Mouse (Mus musculus): ENCODE data around the gene Tmem229b.
"Not testable (repeated sequence)": the region's sequence is repeated elsewhere in the genome, so short reads cannot be mapped to it uniquely, and the experiment has no call there.

Gene Tmem229b

GRCm38 (mm10) chr12:79007126-79007753 is at the start of gene Tmem229b:
TSS of gene Tmem229b (minus strand) at chr12:79007627.
- DNase-seq (ENCODE audit: low spot score): no peak

GRCm38 (mm10) chr12:79055276-79055675 is 47.8 kb upstream of the Tmem229b start:
- DNase-seq (ENCODE audit: low spot score): no peak

GRCm38 (mm10) chr12:79052073-79052472 is 44.6 kb upstream of the Tmem229b start:
- DNase-seq (ENCODE audit: low spot score): no peak

GRCm38 (mm10) chr12:79050545-79051212 is 43.3 kb upstream of the Tmem229b start:
- DNase-seq (ENCODE audit: low spot score): no peak

DNA sequence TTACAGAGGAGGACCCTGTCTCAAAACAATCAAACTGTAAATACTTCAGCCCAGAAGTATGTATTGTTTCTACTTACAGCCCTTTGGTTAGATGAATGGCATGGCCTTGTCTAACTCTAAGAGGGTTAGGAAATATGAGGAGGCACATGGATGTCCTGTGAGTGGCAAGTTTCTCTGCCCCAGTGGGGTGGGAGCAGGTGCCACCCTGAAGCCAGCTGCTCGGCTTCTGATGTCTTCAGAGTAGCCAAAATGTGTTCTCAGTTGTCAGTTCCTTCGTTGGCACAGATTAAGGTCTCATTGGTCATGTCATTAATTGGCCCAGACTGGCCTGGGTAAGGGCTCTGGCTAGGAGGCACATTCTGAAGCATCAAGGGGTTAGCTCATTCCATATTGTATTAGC is 42.4 kb upstream of the Tmem229b start:
- DNase-seq (ENCODE audit: low spot score): no peak

DNA sequence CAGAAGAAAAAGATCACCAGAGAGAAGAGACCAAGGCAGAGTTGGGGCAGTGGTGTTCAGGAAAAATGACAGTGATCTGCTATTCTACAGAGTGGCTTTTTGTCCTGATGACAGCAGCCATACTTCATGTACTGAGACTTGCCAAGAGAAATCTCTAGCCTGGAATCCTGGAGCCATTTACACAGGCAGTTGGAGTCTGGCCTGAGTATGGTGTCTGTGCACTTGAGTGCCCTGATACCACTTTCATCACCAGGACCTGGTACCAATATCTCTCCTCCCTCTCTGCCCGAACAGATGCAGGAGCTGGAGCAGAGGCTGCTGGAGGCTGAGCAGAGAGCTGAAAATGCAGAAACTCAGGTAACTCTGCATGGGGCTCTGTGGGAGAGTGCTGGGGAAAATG is 41.5 kb upstream of the Tmem229b start:
- DNase-seq (ENCODE audit: low spot score): no peak

DNA sequence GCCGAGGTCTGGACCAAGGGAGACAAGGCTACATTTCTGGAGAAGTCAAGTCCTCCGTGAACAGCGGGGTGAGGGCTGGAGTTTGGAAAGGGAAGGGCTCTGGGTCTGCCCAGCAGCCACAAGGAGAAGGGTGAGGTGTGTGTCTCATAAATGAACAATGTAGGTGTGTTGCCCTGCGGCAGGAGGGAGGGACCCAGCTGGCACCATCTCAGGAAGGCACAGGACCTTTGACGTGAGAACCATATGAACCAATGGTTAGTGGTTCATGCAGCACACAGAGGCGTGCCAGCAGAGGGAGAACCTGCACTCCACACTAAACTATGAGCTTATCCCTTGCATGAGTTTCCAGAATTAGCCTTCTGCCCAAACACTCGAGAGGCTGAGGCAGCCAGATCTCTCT is 39.8 kb upstream of the Tmem229b start:
- DNase-seq (ENCODE audit: low spot score): no peak

DNA sequence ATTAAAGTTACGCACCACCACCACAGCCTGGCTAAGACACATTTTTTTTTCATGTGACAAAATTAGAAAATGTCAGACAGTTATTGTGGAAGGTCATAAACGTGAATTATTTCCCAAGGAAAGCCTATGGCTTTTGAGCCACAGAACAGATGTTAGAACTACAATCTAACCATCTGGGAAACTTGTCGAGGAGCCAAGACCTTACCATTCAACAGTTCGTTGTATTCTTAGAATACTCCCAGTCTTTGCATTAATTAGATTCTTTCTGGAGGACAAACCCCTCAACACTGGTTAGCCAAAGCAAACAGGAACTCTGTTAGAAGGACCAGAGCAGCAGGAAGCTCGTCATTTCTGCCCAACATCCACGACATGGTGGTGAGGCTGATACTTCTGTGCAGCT is 38.7 kb upstream of the Tmem229b start:
- no peak for DNase-seq (ENCODE audit: low spot score)

DNA sequence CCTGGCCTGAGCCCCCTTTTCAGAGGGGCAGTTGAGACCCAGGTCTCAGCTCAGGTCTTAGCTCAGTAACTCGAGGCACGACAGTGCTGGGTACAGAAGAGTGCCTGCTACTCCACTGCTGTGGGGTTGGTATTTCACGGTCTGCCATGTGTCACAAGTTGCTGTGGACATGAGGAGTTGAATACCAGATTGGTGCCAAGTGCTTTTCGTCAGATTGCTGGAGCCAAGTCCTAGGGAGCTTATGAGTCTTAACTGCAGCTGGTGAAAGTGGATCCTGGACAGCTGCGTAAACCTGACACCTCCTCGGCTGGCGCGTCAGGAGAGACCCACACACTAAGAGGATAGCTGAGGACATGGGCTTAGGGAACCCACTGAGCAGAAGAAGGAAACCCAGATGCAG is 37.2 kb upstream of the Tmem229b start:
- DNase-seq (ENCODE audit: low spot score): no peak

DNA sequence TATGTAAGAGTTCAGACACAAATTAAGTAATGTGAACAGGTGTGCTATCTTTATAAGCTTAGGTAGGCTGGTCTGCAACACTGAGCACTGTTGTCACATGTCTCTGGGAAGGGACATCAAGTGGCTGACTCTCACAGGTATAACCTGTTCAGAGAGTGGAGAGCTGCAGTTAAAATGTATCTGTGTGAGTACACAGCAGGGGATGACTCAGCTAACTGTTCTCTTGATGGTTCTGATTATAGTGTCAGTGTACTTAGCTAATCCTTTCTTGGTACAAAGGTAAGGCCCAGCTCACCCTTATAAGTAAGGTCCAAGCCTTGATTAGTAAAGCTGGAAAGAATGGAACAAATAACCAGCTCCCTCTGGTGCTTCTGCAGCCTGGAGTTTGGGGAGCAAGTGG is 34.0 kb upstream of the Tmem229b start:
- no peak for DNase-seq (ENCODE audit: low spot score)

GRCm38 (mm10) chr12:79040201-79040827 is 32.9 kb upstream of the Tmem229b start:
- no peak for DNase-seq (ENCODE audit: low spot score)

DNA sequence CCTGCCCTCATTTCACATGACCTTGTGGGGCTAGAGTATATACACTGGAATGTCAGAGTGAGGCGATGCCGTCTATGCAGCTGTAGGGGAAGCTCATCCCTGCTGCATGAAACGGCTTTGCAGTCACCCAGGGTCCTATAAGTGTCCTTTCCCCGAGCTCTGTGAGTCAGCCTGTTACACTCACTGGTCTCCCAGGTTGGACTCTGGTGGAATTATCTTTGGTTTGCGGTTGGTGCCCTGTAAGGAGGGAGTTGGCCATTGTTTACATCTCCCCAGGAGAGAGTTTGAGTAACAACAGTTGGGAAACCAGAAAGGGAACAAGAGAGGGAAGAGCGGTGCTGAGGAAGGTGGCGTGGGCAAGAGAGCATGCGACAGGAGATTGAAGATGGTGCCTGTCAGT is 32.3 kb upstream of the Tmem229b start:
- DNase-seq (ENCODE audit: low spot score): no peak

DNA sequence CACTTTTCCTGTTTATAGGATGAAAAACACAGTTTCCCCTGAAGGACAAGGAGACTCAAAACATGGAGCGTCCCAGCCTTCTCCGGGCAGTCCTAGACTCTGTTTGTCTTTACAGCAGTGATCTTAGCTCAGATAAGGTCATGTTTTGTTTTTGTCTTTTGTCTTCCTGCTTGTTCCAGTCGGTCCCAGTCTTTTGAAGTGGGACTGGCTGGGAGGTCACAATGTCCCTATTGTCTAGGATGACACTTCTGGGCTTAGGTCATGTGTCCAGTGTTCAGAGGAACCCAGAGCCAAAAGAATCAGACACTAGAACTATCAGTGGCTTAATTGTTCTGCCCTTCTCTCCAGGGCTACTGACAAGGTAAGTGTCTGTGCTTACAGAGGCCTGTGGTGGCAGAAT is 27.9 kb upstream of the Tmem229b start:
- no peak for DNase-seq (ENCODE audit: low spot score)

GRCm38 (mm10) chr12:79034331-79034730 is 26.9 kb upstream of the Tmem229b start:
- no peak for DNase-seq (ENCODE audit: low spot score)

DNA sequence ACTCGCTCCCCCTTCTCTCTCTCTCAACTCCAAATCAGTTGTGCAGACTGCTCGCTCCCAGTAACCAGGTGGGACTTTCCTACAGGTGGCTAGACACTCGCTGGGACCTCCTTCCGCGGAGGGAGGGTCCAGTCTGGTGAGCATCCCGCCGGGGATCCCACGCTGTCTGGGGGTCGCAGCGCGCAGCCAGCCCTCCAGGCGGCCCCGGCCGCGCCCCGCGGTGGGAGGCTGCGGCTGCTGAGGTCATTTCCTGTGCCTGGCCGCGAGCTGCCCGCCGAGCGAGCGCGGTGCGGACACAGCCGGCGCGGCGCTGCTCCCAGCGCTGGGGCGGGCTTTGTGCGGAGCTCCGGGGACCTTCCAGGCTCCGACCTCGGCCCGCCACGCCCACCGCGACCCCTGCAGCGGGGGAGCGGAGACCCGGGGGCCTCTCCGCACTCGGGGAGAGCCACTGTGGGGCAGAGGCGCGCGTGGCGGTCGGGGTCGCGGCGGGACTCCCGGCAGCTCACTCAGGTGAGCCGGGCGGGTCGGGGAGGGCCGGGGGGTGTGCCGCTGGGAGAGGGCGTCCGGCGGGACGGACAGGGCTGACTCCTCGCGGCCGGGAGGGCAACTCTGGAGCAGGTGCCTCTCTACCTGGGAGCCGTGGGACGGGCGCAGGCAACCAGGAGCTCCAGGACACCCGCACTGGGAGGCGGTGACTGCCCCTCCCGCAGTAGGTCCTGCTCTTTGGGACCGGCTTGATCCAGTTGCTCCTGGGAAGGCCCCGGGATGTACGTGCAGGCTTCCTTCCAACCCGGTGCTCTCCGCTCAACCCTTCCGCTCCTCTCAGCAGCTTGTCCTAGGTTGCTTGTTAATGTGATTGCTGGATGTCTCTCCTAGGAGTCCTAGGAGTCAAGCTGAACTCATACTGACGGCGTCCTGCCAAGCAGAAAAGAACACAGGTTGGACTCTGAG is 21.8 kb upstream of the Tmem229b start, which contains the start of gene Plekhh1:
Plekhh1 (plus strand) TSS at position 253 of the 951 bp plus-strand sequence.
- DNase-seq (ENCODE audit: low spot score): no peak

DNA sequence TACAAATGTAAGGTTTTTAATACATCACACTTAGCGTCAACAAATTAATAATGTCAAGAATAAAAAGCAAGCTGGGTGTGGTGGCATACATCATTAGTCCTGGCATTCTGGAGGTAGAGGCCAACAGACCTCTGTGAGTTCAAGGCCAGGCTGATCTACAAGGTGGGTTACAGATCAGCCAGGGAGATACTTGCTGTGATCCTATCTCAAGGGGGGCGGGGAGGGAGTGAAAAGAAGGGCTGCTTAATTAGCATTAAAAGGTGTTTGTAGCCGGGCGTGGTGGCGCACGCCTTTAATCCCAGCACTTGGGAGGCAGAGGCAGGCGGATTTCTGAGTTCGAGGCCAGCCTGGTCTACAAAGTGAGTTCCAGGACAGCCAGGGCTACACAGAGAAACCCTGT is 20.1 kb upstream of the Tmem229b start:
- not testable (repeated sequence) for DNase-seq (ENCODE audit: low spot score)

- no peak for DNase-seq (ENCODE audit: low spot score)
Observed at GRCm38 (mm10) chr12:79022882-79023281, 15.5 kb upstream of the Tmem229b start.

- DNase-seq (ENCODE audit: low spot score): no peak
Observed at GRCm38 (mm10) chr12:79021902-79022301, 14.5 kb upstream of the Tmem229b start.

- no peak for DNase-seq (ENCODE audit: low spot score)
Observed at GRCm38 (mm10) chr12:79017994-79018399, 10.6 kb upstream of the Tmem229b start.

DNA sequence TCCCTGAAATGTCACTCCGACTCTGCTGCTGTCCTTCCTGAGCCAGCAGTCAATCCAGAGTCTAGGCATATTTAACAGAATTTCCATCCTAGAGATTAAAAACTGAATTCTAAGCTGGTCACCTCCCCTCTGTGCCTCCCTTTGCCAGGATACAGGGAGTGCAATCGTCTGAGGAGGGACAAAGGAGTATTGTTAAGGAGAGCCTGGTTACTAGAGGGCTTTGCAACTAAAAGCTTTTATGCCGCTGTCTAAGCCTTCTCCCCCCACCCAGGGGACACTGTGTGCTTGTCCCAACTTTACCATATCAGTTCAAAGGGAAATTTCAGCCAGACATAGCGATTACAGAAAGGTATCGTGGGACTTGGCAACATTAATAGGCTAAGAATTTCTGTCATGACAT is 8.7 kb upstream of the Tmem229b start:
- DNase-seq (ENCODE audit: low spot score): no peak

DNA sequence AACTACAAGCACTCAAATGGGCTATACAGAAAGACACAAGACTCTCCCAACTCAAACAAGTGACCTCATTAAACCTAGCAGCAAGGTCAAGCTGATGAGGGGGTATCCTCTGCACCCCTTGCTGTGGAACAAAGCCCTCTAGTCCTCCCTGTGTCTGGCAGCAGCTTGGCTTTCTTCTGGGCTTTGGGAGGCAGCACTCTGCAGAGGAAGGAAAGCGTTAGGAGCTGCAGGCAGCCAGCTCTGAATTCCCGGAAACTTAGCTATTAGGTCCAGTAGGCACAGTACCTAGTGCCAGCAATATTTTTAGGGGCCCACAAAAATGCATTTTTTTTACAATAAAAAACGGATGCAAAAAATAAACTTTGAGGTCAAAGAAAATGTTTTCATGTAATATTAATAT is 3.1 kb upstream of the Tmem229b start:
- no peak for DNase-seq (ENCODE audit: low spot score)

DNA sequence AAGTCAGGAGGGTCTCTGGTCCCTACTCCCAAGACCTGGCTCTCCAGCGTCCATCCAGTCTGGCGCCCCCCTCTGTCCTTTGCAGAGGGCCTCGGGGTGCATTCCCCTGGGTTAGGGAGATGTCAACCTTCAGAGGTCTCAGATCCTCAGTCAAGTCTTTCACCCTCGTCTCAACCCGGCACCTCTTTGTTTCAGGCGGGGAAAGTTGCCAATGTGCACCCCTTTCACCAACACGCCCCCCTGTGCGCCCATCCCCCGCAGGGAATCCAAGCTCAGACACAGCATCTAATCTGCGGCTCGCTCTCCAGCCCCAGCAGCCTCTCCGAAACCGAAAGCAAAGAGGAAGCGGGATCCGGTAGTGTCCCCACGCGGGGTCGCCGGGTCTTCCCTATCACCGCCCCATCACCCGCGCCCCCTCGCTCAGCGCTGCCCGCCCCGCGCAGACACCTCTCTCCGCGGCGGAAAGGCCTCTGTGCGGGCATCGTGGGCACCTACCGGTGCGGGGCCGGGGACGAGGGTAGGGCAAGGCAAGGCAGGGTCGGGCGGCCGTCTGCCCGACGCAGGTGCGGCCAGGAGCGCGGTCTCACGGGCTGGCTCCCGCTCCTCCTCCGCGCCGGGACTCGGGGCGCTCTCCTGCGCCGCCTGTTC is 825 bp downstream of the Tmem229b start:
- DNase-seq (ENCODE audit: low spot score): no peak

Data from urinary bladder, postnatal 10 days (tissue).